Mouse (Mus musculus) CH12.LX (cell line): ENCODE results near the gene Ankrd27.
"Not testable (repeated sequence)": the region's sequence is repeated elsewhere in the genome, so short reads cannot be mapped to it uniquely, and the experiment has no call there.

Experiments used
- CHD1 ChIP-seq: IDR thresholded peaks from 2 replicates; pipeline ENCODE4 v1.6.1; 2012; ENCODE audit warnings: low read depth, low read length, improper control_type of control experiment, inconsistent platforms
- CTCF ChIP-seq, 2 experiments: IDR thresholded peaks in 1 of 2; conservative IDR thresholded peaks in 1 of 2; 2 replicates each; pipeline ENCODE4 v1.5.1; 2011 to 2012; ENCODE audit warnings: low read depth in 2 of 2, low read length in 2 of 2, improper control_type of control experiment in 1 of 2, inconsistent platforms in 1 of 2, mild to moderate bottlenecking in 1 of 2, moderate library complexity in 1 of 2
- POLR2A ChIP-seq: IDR thresholded peaks from 2 replicates; pipeline ENCODE4 v1.6.1; 2011; ENCODE audit warnings: low read depth, mild to moderate bottlenecking, improper control_type of control experiment, low read length
- TCF12 ChIP-seq: IDR thresholded peaks from 2 replicates; pipeline ENCODE4 v1.6.1; 2014; ENCODE audit warnings: low read depth, mild to moderate bottlenecking, inconsistent platforms, low read length, improper control_type of control experiment
- USF1 ChIP-seq: IDR thresholded peaks from 2 replicates; pipeline ENCODE4 v1.6.1; 2014; ENCODE audit warnings: low read depth, mild to moderate bottlenecking, inconsistent platforms, low read length, improper control_type of control experiment

- TF ChIP-seq TCF12, USF1, POLR2A, CHD1: not testable (repeated sequence)
- peak in 1 of 2 experiments; percentile 52; a peak in 3 of 4 replicates for TF ChIP-seq CTCF (conservative IDR thresholded peaks at IDR 0.05 in 1 of 2, IDR thresholded peaks at IDR 0.05 in 1 of 2; ENCODE audit: low read depth in 2 of 2, low read length in 2 of 2)
Measured at GRCm38 (mm10) chr7:35570883-35571282, 15.2 kb upstream of the Ankrd27 start.
